Mouse (Mus musculus) liver (tissue): ENCODE measurements around the gene Wdfy4.

ENCODE experiments used
- DNase-seq: peaks from one replicate; pipeline ENCODE4 v3.0.0-alpha.2; 2020; ENCODE audit warnings: mixed read lengths

Gene Wdfy4

GRCm38 (mm10) chr14:33078110-33078509 is 107.2 kb downstream of the Wdfy4 start:
- no peak for DNase-seq

- no peak for DNase-seq
Measured at GRCm38 (mm10) chr14:33073355-33073754, 112.0 kb downstream of the Wdfy4 start.

GRCm38 (mm10) chr14:33072351-33072750 is 113.0 kb downstream of the Wdfy4 start:
- no peak for DNase-seq

- no peak for DNase-seq
Measured at GRCm38 (mm10) chr14:33067676-33068075, 117.6 kb downstream of the Wdfy4 start.

GRCm38 (mm10) chr14:33062996-33063395 is 122.3 kb downstream of the Wdfy4 start:
- no peak for DNase-seq

- no peak for DNase-seq
Measured at GRCm38 (mm10) chr14:33058881-33059660, 126.2 kb downstream of the Wdfy4 start.

GRCm38 (mm10) chr14:33053441-33053840 is 131.9 kb downstream of the Wdfy4 start:
- no peak for DNase-seq

- no peak for DNase-seq
Measured at GRCm38 (mm10) chr14:33045217-33045616, 140.1 kb downstream of the Wdfy4 start.

- DNase-seq: no peak
Measured at GRCm38 (mm10) chr14:33036811-33037210, 148.5 kb downstream of the Wdfy4 start.

- DNase-seq: no peak
Measured at GRCm38 (mm10) chr14:33035386-33035785, 149.9 kb downstream of the Wdfy4 start.

GRCm38 (mm10) chr14:33033424-33033823 is 151.9 kb downstream of the Wdfy4 start:
- DNase-seq: peak; percentile 45

- no peak for DNase-seq
Measured at GRCm38 (mm10) chr14:33030849-33031248, 154.5 kb downstream of the Wdfy4 start.

GRCm38 (mm10) chr14:33019606-33020005 is 165.7 kb downstream of the Wdfy4 start:
- no peak for DNase-seq

GRCm38 (mm10) chr14:33019050-33019449 is 166.3 kb downstream of the Wdfy4 start:
- DNase-seq: no peak

GRCm38 (mm10) chr14:33007638-33008037 is 177.7 kb downstream of the Wdfy4 start:
- no peak for DNase-seq

- DNase-seq: no peak
Measured at GRCm38 (mm10) chr14:33005114-33005513, 180.2 kb downstream of the Wdfy4 start.

- no peak for DNase-seq
Measured at GRCm38 (mm10) chr14:33000112-33000979, 185.0 kb downstream of the Wdfy4 start.

- no peak for DNase-seq
Measured at GRCm38 (mm10) chr14:32999511-32999910, 185.8 kb downstream of the Wdfy4 start.

GRCm38 (mm10) chr14:32994954-32995636 is 190.2 kb downstream of the Wdfy4 start:
- no peak for DNase-seq

- no peak for DNase-seq
Measured at GRCm38 (mm10) chr14:32991082-32991481, 194.2 kb downstream of the Wdfy4 start, which contains the start of gene Lrrc18. Gene Lrrc18, plus strand, starts transcription at chr14:32991382.

- no peak for DNase-seq
Measured at GRCm38 (mm10) chr14:32986659-32987058, 198.6 kb downstream of the Wdfy4 start.

- no peak for DNase-seq
Measured at GRCm38 (mm10) chr14:32984176-32984738, 201.1 kb downstream of the Wdfy4 start.

GRCm38 (mm10) chr14:32970700-32971099 is 214.6 kb downstream of the Wdfy4 start:
- DNase-seq: peak; percentile 34
